Mouse (Mus musculus) hindbrain, postnatal 0 days (tissue): ENCODE data around the gene Fnbp1l. TPM values are rescaled to one million over a fixed set of nuclear protein-coding genes. Genes with fewer than 3 reads are reported as not detected.

Source experiments
- ATAC-seq: fragments of 200-750 bp; cut with Nextera tagmentation; 2 replicates; pipeline ENCODE4 v1.8.0; 2017; ENCODE audit warnings: mild to moderate bottlenecking, moderate TSS enrichment, moderate library complexity
- DNase-seq: peaks from one replicate; pipeline ENCODE4 v3.0.0-alpha.2; 2015; ENCODE audit warnings: low spot score
- H3K27ac ChIP-seq: fragments of 300-500 bp; sonication (generic); 2 replicates; pipeline ENCODE4 v1.5.1; 2014; ENCODE audit warnings: mild to moderate bottlenecking
- H3K27me3 ChIP-seq: fragments of 300-500 bp; sonication (generic); 2 replicates; pipeline ENCODE4 v1.6.1; 2014; ENCODE audit warnings: low read length, mixed read lengths; ENCODE audit not compliant: insufficient read depth
- H3K36me3 ChIP-seq: fragments of 300-500 bp; sonication (generic); 2 replicates; pipeline ENCODE4 v1.6.1; 2014; ENCODE audit warnings: low read length, mixed read lengths; ENCODE audit not compliant: insufficient read depth
- H3K4me1 ChIP-seq: fragments of 300-500 bp; sonication (generic); 2 replicates; pipeline ENCODE4 v1.6.1; 2014; ENCODE audit warnings: antibody characterized with exemption, low read length, mixed read lengths; ENCODE audit not compliant: insufficient read depth
- H3K4me2 ChIP-seq: fragments of 300-500 bp; sonication (generic); 2 replicates; pipeline ENCODE4 v1.6.1; 2014; ENCODE audit warnings: low read depth, mild to moderate bottlenecking, low read length, moderate library complexity, mixed read lengths
- H3K4me3 ChIP-seq: fragments of 300-500 bp; sonication (generic); 2 replicates; pipeline ENCODE4 v1.5.1; 2014; ENCODE audit warnings: low read length
- H3K9ac ChIP-seq: fragments of 300-500 bp; sonication (generic); replicated peaks from 2 replicates; pipeline ENCODE4 v1.6.1; 2014; ENCODE audit warnings: mild to moderate bottlenecking, low read length, moderate library complexity, mixed read lengths
- H3K9me3 ChIP-seq: fragments of 300-500 bp; sonication (generic); 2 replicates; pipeline ENCODE4 v1.6.1; 2016; ENCODE audit warnings: low read length, mixed read lengths
- CTCF ChIP-seq: IDR thresholded peaks from 2 replicates; pipeline ENCODE4 v1.5.1; 2016; ENCODE audit warnings: antibody characterized with exemption, control low read depth, low read depth
- WGBS: fragments of 180-500 bp; shearing (Covaris S2); extraction: QIAGEN DNeasy Blood & Tissue Kit; methylation state at CpG from one replicate; pipeline ENCODE4 v1.1.7; 2014; 5-methylcytosine and 5-hydroxymethylcytosine counted together
- polyA plus RNA-seq: library from polyadenylated mRNA; unstranded; fragments of >200 nt; fragmentation: Nextera tagmentation; extraction: Ambion mirVana; gene quantifications from 2 replicates; pipeline ENCODE4 v1.2.1, GENCODE M21; 2015
- total RNA-seq: library from RNA; depleted of rRNA; stranded (reverse); fragments of >200 nt; gene quantifications from 2 replicates; pipeline ENCODE4 v1.2.3, GENCODE M21; 2014

Gene Fnbp1l
- total and polyA plus RNA-seq, 2 experiments from 2014 or later: 73.0 to 146 TPM

DNA sequence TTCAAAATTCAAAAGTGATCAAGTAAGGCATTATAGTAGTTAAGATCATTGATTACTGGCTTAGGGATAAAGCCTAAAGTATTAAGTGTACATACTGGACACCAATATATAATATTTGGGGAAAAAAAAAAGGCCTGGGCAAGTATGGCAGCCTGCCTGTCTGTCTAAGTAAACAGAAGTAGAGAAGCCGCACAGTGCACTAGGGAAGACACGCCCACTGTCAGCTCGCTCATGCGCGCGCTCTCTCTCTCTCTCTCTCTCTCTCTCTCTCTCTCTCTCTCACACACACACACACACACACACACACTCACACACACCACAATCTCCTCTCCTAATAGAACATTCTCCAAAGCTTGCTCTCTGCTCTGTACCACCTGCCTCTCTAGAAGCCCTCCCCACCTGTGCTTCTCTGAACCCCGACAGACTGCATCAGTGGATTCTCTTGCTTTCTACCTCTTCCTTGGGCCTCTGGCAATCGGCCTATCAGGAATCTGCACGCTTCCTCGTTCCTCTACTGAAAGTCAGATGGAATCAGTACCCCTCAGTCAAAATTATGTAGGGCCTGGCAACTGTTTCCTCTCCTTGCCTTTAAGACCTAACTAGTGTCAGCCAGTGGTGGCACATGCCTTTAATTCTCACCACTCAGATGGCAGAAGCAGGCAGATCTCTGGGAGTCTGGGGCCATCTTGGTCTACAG is 13.3 kb downstream of the Fnbp1l start:
- ATAC-seq: no peak
- TF ChIP-seq CTCF: no peak
- WGBS: 88% methylated on average over 10 of the region's 10 CpGs

DNA sequence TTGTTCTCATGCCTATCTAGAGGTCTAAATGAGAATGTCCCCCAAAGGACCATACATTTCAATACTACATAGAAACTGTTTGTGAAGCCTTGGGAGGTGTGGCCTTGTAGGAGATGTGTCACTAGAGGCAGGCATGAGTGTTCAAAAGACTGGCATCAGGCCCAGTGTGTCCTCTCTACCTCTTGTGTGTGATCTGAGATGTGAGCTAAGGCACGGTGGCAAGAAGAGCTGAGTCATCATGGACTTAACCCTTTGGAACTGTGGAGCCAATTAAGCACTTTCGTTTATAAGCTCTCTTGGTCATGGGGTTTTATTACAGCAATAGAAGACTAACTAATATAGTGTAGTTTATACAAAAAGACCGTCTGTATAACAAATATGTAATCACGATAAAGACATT is 16.3 kb downstream of the Fnbp1l start:
- H3K36me3 ChIP-seq: no peaks in the 10 kb centered on the region
- ATAC-seq (no peak), DNase-seq (no peak)
- no peak overlapping the region for H3K4me2 ChIP-seq
- no peaks in the 10 kb centered on the region for H3K4me1 ChIP-seq
- WGBS: 72% methylated on average over 4 of the region's 4 CpGs
- H3K9ac ChIP-seq: no peak overlapping the region
- no peak overlapping the region for H3K4me3 ChIP-seq
- TF ChIP-seq CTCF: no peak
- H3K27ac ChIP-seq: no peak overlapping the region
- no peaks in the 10 kb centered on the region for H3K9me3 ChIP-seq
- H3K27me3 ChIP-seq: no peaks in the 10 kb centered on the region

More for the DNA sequence above, 13.3 kb downstream of the Fnbp1l start:
- Histone ChIP-seq H3K4me3 (no peak overlapping the region), H3K27me3 (no peaks in the 10 kb centered on the region), H3K36me3 (no peaks in the 10 kb centered on the region), H3K27ac (no peak overlapping the region), H3K4me2 (no peak overlapping the region), H3K9ac (no peak overlapping the region), H3K9me3 (no peaks in the 10 kb centered on the region), H3K4me1 (no peaks in the 10 kb centered on the region)
- no peak for DNase-seq

DNA sequence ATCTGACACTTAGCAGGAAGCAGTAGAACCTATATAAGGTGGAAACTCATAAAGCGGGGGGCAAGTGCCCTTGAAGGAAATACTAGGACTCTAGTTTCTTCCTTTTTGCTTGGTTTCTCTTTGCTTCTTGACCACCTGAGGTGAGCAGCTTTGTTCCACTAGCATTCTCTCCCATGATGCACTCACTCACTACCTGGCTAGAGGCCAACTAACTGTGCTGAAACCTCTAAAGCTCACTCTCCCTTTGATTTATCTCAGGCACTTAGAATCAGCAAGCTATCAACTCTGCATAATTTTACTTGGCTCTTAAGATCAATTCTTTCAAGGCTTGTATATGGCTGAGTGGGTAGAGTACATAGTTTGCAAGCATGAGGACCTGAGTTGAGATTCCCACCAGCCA is 17.1 kb downstream of the Fnbp1l start:
- 90% methylated on average over 1 of the region's 1 CpGs for WGBS
- no peaks in the 10 kb centered on the region for H3K9me3 ChIP-seq
- TF ChIP-seq CTCF: no peak
- ATAC-seq (no peak), DNase-seq (peak; percentile 35)
- H3K36me3 ChIP-seq: no peaks in the 10 kb centered on the region
- no peaks in the 10 kb centered on the region for H3K4me1 ChIP-seq
- no peak overlapping the region for H3K9ac ChIP-seq
- no peak overlapping the region for H3K27ac ChIP-seq
- H3K4me2 ChIP-seq: no peak overlapping the region
- no peak overlapping the region for H3K4me3 ChIP-seq
- H3K27me3 ChIP-seq: no peaks in the 10 kb centered on the region

DNA sequence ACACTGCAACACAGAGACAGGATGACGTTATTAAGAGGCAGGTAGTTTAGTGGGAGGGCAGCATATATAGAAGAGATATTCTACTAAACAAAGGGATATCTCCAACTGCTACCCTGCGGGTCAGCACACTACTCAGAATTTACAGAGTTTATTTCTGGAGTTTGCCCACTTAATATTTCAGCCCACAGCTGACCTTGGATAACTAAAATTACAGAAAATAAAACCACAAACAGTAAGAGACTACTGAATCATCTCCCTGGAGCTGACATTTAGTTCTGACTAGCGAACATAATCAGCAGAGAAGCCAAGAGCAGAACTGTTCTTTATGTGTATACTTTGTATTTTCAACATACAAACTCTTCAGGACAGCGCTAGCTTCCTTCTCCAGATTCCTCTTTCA is 20.2 kb downstream of the Fnbp1l start:
- no peak for ATAC-seq
- WGBS: 85% methylated on average over 4 of the region's 4 CpGs

DNA sequence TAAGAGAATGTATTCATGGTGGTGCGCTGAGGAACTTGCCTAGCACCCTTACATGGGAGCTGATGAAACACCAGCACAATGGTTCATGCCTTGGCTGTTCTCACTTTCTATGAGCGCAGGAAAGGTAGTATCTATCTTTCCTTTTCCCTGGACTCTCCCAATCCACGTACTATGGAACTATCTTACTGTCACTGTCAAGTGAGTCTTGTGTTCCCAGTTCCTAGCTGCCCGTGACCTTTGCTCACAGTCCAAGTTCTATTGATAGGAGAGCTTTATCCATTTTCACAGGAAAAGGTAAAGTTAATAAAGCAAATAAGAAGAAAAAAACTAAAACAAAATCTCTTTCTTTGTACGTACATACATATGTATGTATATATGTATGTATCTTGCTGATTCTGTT is 28.7 kb downstream of the Fnbp1l start:
- H3K9me3 ChIP-seq: no peaks in the 10 kb centered on the region
- DNase-seq (no peak), ATAC-seq (no peak)
- no peaks in the 10 kb centered on the region for H3K27me3 ChIP-seq
- no peak overlapping the region for H3K27ac ChIP-seq
- H3K4me1 ChIP-seq: no peaks in the 10 kb centered on the region
- no peaks in the 10 kb centered on the region; the same call in 1 of the 2 replicates for H3K36me3 ChIP-seq
- WGBS: 91% methylated on average over 5 of the region's 5 CpGs
- no peak overlapping the region for H3K9ac ChIP-seq
- H3K4me3 ChIP-seq: no peak overlapping the region
- no peak overlapping the region for H3K4me2 ChIP-seq
- no peak for TF ChIP-seq CTCF

More for the DNA sequence above, 20.2 kb downstream of the Fnbp1l start:
- no peak for TF ChIP-seq CTCF
- DNase-seq: no peak
- Histone ChIP-seq H3K4me2 (no peak overlapping the region), H3K9me3 (no peaks in the 10 kb centered on the region), H3K4me1 (no peaks in the 10 kb centered on the region), H3K36me3 (no peaks in the 10 kb centered on the region), H3K27ac (no peak overlapping the region), H3K4me3 (no peak overlapping the region), H3K9ac (no peak overlapping the region), H3K27me3 (no peaks in the 10 kb centered on the region)

DNA sequence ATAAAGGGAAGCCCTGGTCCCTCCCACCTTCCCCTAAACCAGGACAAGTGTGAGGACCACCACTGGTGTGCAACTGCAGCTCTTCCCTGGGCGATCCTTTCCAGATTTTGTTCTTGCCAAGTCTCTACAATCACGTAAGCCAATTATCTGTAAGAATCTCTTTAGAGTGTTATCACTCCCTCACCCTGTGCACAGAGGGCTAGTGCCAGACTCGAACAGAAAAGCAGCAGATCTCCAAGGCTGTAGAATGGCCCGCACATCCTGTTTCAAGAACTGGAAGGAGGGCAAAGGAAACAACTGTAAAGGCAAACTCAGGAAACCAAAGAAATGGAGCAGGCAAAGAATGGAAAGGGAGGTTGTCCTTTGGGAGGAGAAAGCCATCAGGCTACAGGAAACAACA is 29.2 kb downstream of the Fnbp1l start:
- no peak for TF ChIP-seq CTCF
- ATAC-seq: no peak
- Histone ChIP-seq H3K4me1 (no peaks in the 10 kb centered on the region), H3K9me3 (no peaks in the 10 kb centered on the region), H3K9ac (no peak overlapping the region), H3K4me2 (no peak overlapping the region), H3K4me3 (no peak overlapping the region), H3K27ac (no peak overlapping the region), H3K27me3 (no peaks in the 10 kb centered on the region), H3K36me3 (no peaks in the 10 kb centered on the region; the same call in 1 of the 2 replicates)
- no peak for DNase-seq
- 58% methylated on average over 4 of the region's 4 CpGs for WGBS

DNA sequence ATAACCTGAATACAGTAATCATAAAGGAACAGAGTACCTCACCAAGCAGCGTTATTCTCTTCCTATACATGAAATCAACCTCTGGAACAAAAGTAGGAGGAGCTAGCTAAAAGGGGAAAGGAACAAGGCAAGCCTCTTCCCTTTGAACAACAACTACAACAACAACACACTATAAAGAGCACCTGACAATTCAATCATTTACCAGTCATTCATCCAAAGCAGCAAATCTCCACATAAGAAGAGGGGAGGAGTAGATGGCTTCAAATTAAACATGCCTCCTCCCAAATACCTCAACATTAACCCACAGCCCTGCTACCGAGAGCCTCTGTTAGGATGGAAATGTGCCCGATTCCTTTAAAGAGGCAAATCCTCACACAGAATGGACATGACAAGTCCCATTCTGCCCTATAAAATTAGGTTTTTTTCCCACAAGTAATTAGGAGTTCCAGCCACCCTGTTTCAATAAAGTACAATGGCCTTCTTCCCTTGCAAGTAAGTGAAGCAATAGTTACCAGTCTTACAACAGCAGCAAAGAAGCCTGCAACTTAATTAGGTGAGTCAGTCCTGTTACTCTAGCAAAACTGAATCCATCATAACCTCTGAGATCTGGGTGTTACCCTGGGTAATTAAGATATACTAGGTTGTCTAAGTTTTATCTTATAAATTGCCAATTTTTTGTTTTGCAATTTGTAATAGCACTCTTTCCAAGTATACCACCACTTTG is 32.4 kb downstream of the Fnbp1l start:
- no peak for TF ChIP-seq CTCF
- no peak overlapping the region for H3K27ac ChIP-seq
- no peak overlapping the region for H3K4me2 ChIP-seq
- no peak overlapping the region for H3K9ac ChIP-seq
- DNase-seq (no peak), ATAC-seq (no peak)
- no peaks in the 10 kb centered on the region; the same call in 1 of the 2 replicates for H3K36me3 ChIP-seq
- H3K9me3 ChIP-seq: no peaks in the 10 kb centered on the region
- 54% methylated on average over 3 of the region's 3 CpGs for WGBS
- no peaks in the 10 kb centered on the region for H3K27me3 ChIP-seq
- no peaks in the 10 kb centered on the region for H3K4me1 ChIP-seq
- no peak overlapping the region for H3K4me3 ChIP-seq
